Mouse (Mus musculus) stomach, postnatal 0 days (tissue): ENCODE measurements around the gene Galnt10.

Experiments used
- CTCF ChIP-seq: IDR thresholded peaks from 2 replicates; pipeline ENCODE4 v1.5.1; 2016; ENCODE audit warnings: antibody characterized with exemption, low read depth, mild to moderate bottlenecking, moderate library complexity
- EP300 ChIP-seq: optimal IDR thresholded peaks from 2 replicates; pipeline ENCODE3; 2016; ENCODE audit warnings: antibody characterized with exemption

- TF ChIP-seq CTCF (no peak), EP300 (no peak)
Observed at GRCm38 (mm10) chr11:57732410-57733281, 87.4 kb downstream of the Galnt10 start.
